Mouse (Mus musculus): ENCODE results near the gene Exog. TPM values are rescaled to one million over a fixed set of nuclear protein-coding genes. Genes with fewer than 3 reads are reported as not detected.

Gene Exog
- total RNA-seq, 2 experiments from 2014 or later = 1.6 TPM

- DNase-seq (ENCODE audit: low spot score) = no peak
These were observed 58.9 kb downstream of the Exog start for GRCm38 (mm10) chr9:119503613-119504012.

- no peak for DNase-seq (ENCODE audit: low spot score)
These were observed 60.4 kb downstream of the Exog start for GRCm38 (mm10) chr9:119504981-119505658.

GRCm38 (mm10) chr9:119510902-119511301 lies 66.2 kb downstream of the Exog start:
- no peak for DNase-seq (ENCODE audit: low spot score)

GRCm38 (mm10) chr9:119512993-119513392 lies 68.2 kb downstream of the Exog start:
- no peak for DNase-seq (ENCODE audit: low spot score)

GRCm38 (mm10) chr9:119513816-119514215 lies 69.1 kb downstream of the Exog start:
- peak; percentile 15 for DNase-seq (ENCODE audit: low spot score)

GRCm38 (mm10) chr9:119514986-119515385 lies 70.2 kb downstream of the Exog start:
- DNase-seq (ENCODE audit: low spot score) = no peak

Other genes starting within 250 kb of the Exog start
- gene Slc22a13, start 235.8 kb upstream of the Exog start, total RNA-seq (2021) = not detected
- 10 to 100 TPM; 65.3 to 67.3 TPM for gene Oxsr1, start 122.5 kb upstream of the Exog start, total RNA-seq (2021)
- gene Acaa1a, start 105.3 kb upstream of the Exog start, total RNA-seq (2021) = 10 to 100 TPM; 35.4 to 35.6 TPM
- 1 to 10 TPM; 4.8 to 6.6 TPM for gene Myd88, start 103.5 kb upstream of the Exog start, total RNA-seq (2021)
- under 1 TPM; 0.09 to 0.38 TPM for gene Xylb, start 87.6 kb upstream of the Exog start, total RNA-seq (2021)
- not detected for gene Slc22a14, start 79.4 kb upstream of the Exog start, total RNA-seq (2021)
- 10 to 100 TPM; 12.4 to 14.1 TPM for gene Acvr2b, start 42.8 kb upstream of the Exog start, total RNA-seq (2021)
- under 1 TPM; 0.07 to 0.09 TPM for gene Scn5a, start 134.1 kb downstream of the Exog start, total RNA-seq (2021)